Mouse (Mus musculus) forebrain, postnatal 0 days (tissue): Measurements from ENCODE around the gene Depdc1b. TPM values are rescaled to one million over a fixed set of nuclear protein-coding genes. Genes with fewer than 3 reads are reported as not detected.

Experiments
- ATAC-seq: fragments of 200-750 bp; cut with Nextera tagmentation; 2 replicates; pipeline ENCODE4 v1.8.0; 2017; ENCODE audit warnings: mild to moderate bottlenecking, moderate library complexity
- DNase-seq: peaks from one replicate; pipeline ENCODE4 v3.0.0-alpha.2; 2015
- H3K27ac ChIP-seq: fragments of 300-500 bp; sonication (generic); 2 replicates; pipeline ENCODE4 v1.5.1; 2014; ENCODE audit warnings: low read depth, mild to moderate bottlenecking, antibody characterized with exemption, low read length, moderate library complexity, mixed read lengths
- H3K27me3 ChIP-seq: fragments of 300-500 bp; sonication (generic); 2 replicates; pipeline ENCODE4 v1.6.1; 2014; ENCODE audit warnings: mild to moderate bottlenecking, low read length, mixed read lengths; ENCODE audit not compliant: insufficient read depth
- H3K36me3 ChIP-seq: fragments of 300-500 bp; sonication (generic); 2 replicates; pipeline ENCODE4 v1.6.1; 2014; ENCODE audit warnings: mild to moderate bottlenecking, moderate library complexity; ENCODE audit not compliant: insufficient read depth
- H3K4me1 ChIP-seq: fragments of 300-500 bp; sonication (generic); 2 replicates; pipeline ENCODE4 v1.6.1; 2014; ENCODE audit warnings: antibody characterized with exemption; ENCODE audit not compliant: insufficient read depth
- H3K4me2 ChIP-seq: fragments of 300-500 bp; sonication (generic); 2 replicates; pipeline ENCODE4 v1.6.1; 2014; ENCODE audit warnings: low read depth, mild to moderate bottlenecking, moderate library complexity
- H3K4me3 ChIP-seq: fragments of 300-500 bp; sonication (generic); 2 replicates; pipeline ENCODE4 v1.5.1; 2014; ENCODE audit warnings: low read depth, low read length, mixed read lengths
- H3K9ac ChIP-seq: fragments of 300-500 bp; sonication (generic); 2 replicates; pipeline ENCODE4 v1.6.1; 2014; ENCODE audit warnings: mild to moderate bottlenecking
- H3K9me3 ChIP-seq: fragments of 300-500 bp; sonication (generic); 2 replicates; pipeline ENCODE4 v1.6.1; 2016; ENCODE audit warnings: low read length
- CTCF ChIP-seq: sonication (generic); IDR thresholded peaks from 2 replicates; pipeline ENCODE4 v1.5.1; 2016; ENCODE audit warnings: antibody characterized with exemption, control low read depth, low read depth
- WGBS: fragments of 180-500 bp; shearing (Covaris S2); extraction: QIAGEN DNeasy Blood & Tissue Kit; methylation state at CpG from one replicate; pipeline ENCODE4 v1.1.7; 2014; 5-methylcytosine and 5-hydroxymethylcytosine counted together
- polyA plus RNA-seq: library from polyadenylated mRNA; unstranded; fragments of >200 nt; fragmentation: Nextera tagmentation; extraction: Ambion mirVana; gene quantifications from 2 replicates; pipeline ENCODE4 v1.2.1, GENCODE M21; 2015
- total RNA-seq: library from RNA; depleted of rRNA; stranded (reverse); fragments of >200 nt; gene quantifications from 2 replicates; pipeline ENCODE4 v1.2.3, GENCODE M21; 2014

The Depdc1b gene
- total and polyA plus RNA-seq, 2 experiments from 2014 or later = 0.51 to 1.8 TPM

GRCm38 (mm10) chr13:108297350-108298093, 18.6 kb upstream of the Depdc1b start:
- DNase-seq (no peak), ATAC-seq (peak; percentile 55; the same call in 1 of the 2 replicates)
- Histone ChIP-seq H3K27ac (no peak overlapping the region), H3K9ac (no peak overlapping the region), H3K9me3 (no peaks in the 10 kb centered on the region), H3K36me3 (no peaks in the 10 kb centered on the region), H3K4me3 (peak overlapping the region; percentile 23), H3K4me2 (peak overlapping the region; percentile 38), H3K4me1 (peaks cover 4% of the 10 kb centered on the region; the same call in 1 of the 2 replicates), H3K27me3 (no peaks in the 10 kb centered on the region)
- 32% methylated on average over 12 of the region's 12 CpGs for WGBS
- no peak for TF ChIP-seq CTCF

- DNase-seq (no peak), ATAC-seq (no peak)
- Histone ChIP-seq H3K4me3 (no peak overlapping the region), H3K36me3 (no peaks in the 10 kb centered on the region), H3K9ac (no peak overlapping the region), H3K4me2 (no peak overlapping the region), H3K27ac (no peak overlapping the region), H3K27me3 (no peaks in the 10 kb centered on the region), H3K4me1 (peaks cover 4% of the 10 kb centered on the region; the same call in 1 of the 2 replicates), H3K9me3 (no peaks in the 10 kb centered on the region)
- 83% methylated on average over 5 of the region's 5 CpGs for WGBS
- TF ChIP-seq CTCF = no peak
These were observed 17.9 kb upstream of the Depdc1b start for GRCm38 (mm10) chr13:108298241-108298640.

GRCm38 (mm10) chr13:108300346-108300950, 15.7 kb upstream of the Depdc1b start:
- no peaks in the 10 kb centered on the region for H3K36me3 ChIP-seq
- peaks cover 4% of the 10 kb centered on the region; the same call in 1 of the 2 replicates for H3K4me1 ChIP-seq
- H3K9ac ChIP-seq = no peak overlapping the region
- no peaks in the 10 kb centered on the region for H3K9me3 ChIP-seq
- 27% methylated on average over 5 of the region's 5 CpGs for WGBS
- H3K27me3 ChIP-seq = no peaks in the 10 kb centered on the region
- no peak overlapping the region for H3K27ac ChIP-seq
- TF ChIP-seq CTCF = peak; percentile 45
- H3K4me3 ChIP-seq = no peak overlapping the region
- peak; percentile 65 for ATAC-seq
- H3K4me2 ChIP-seq = no peak overlapping the region
- DNase-seq = no peak

- H3K4me2 ChIP-seq = no peak overlapping the region
- peaks cover 4% of the 10 kb centered on the region; the same call in 1 of the 2 replicates for H3K4me1 ChIP-seq
- no peak for TF ChIP-seq CTCF
- DNase-seq = peak; percentile 14
- H3K9me3 ChIP-seq = no peaks in the 10 kb centered on the region
- peak; percentile 86 for ATAC-seq
- no peak overlapping the region for H3K27ac ChIP-seq
- no peaks in the 10 kb centered on the region for H3K27me3 ChIP-seq
- WGBS = 33% methylated on average over 7 of the region's 7 CpGs
- H3K36me3 ChIP-seq = no peaks in the 10 kb centered on the region
- H3K4me3 ChIP-seq = no peak overlapping the region
- no peak overlapping the region for H3K9ac ChIP-seq
These were observed 14.7 kb upstream of the Depdc1b start for GRCm38 (mm10) chr13:108301411-108301810.

- Histone ChIP-seq H3K9me3 (no peaks in the 10 kb centered on the region), H3K4me3 (no peak overlapping the region), H3K4me1 (no peaks in the 10 kb centered on the region), H3K27me3 (no peaks in the 10 kb centered on the region), H3K9ac (no peak overlapping the region), H3K27ac (no peak overlapping the region), H3K36me3 (no peaks in the 10 kb centered on the region), H3K4me2 (no peak overlapping the region)
- WGBS = 72% methylated on average over 7 of the region's 7 CpGs
- DNase-seq (no peak), ATAC-seq (no peak)
- TF ChIP-seq CTCF = no peak
These were observed 13.0 kb upstream of the Depdc1b start for GRCm38 (mm10) chr13:108302957-108303675.

- no peaks in the 10 kb centered on the region for H3K27me3 ChIP-seq
- no peak for ATAC-seq
- H3K4me1 ChIP-seq = no peaks in the 10 kb centered on the region
- WGBS = 84% methylated on average over 1 of the region's 1 CpGs
- H3K4me2 ChIP-seq = no peak overlapping the region
- H3K9me3 ChIP-seq = no peaks in the 10 kb centered on the region
- no peak for DNase-seq
- no peak overlapping the region for H3K27ac ChIP-seq
- no peaks in the 10 kb centered on the region for H3K36me3 ChIP-seq
- no peak overlapping the region for H3K9ac ChIP-seq
- H3K4me3 ChIP-seq = no peak overlapping the region
- TF ChIP-seq CTCF = no peak
These were observed 12.3 kb upstream of the Depdc1b start for GRCm38 (mm10) chr13:108303841-108304240.

- 73% methylated on average over 2 of the region's 2 CpGs for WGBS
- H3K27me3 ChIP-seq = no peaks in the 10 kb centered on the region
- no peak for DNase-seq
These were observed 11.5 kb upstream of the Depdc1b start for GRCm38 (mm10) chr13:108304680-108305079.

More at GRCm38 (mm10) chr13:108304680-108305079, 11.5 kb upstream of the Depdc1b start:
- TF ChIP-seq CTCF = no peak
- Histone ChIP-seq H3K4me2 (no peak overlapping the region), H3K9ac (no peak overlapping the region), H3K4me3 (no peak overlapping the region), H3K9me3 (no peaks in the 10 kb centered on the region), H3K4me1 (no peaks in the 10 kb centered on the region), H3K27ac (no peak overlapping the region), H3K36me3 (no peaks in the 10 kb centered on the region)
- ATAC-seq = no peak
